Mouse (Mus musculus): ENCODE data around the gene Gpr158.
"Not testable (repeated sequence)": the region's sequence is repeated elsewhere in the genome, so short reads cannot be mapped to it uniquely, and the experiment has no call there.

Gpr158 gene

DNA sequence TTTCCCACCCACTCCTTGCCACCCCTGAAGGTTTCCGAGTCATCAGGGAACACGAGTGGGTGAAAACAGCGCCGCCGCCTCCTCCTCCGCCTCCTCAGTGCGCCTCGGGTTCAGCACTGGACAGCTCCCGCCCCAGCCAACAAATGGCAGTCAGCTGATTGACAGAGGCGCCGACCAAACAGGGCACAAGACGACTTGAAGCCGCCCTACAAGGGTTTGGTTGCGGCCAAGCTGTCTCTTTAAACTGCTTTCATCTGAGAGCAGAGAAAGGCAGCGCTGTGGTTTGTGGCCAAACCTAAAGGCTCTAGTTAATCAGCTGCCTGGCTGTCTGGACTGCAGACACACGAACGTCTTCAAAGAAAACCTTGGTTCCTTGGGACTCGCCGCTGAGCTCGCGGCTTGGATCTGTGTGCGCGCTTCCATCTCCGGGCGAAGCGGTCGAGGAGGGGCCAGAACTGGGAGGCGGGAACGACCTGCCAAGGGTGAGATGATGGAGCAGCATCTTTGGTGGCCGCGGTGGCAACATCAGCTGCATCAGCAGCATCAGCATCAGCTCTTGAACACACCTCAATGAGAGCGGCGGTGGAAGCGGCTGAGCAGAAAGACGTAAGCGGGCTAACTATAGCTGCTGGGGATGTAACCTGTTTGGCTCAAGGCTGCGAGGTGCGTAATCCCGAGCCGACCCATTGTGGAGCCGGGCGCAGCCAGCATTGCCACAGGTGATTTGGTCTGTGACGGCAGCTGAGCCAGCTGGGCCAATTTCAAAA lies at the start of gene Gpr158:
TSS of gene Gpr158 (plus strand) at position 198 of the 767 bp plus-strand sequence.
- peak; percentile 95 to 96 for DNase-seq (ENCODE audit: low spot score in 2 of 2)

DNA sequence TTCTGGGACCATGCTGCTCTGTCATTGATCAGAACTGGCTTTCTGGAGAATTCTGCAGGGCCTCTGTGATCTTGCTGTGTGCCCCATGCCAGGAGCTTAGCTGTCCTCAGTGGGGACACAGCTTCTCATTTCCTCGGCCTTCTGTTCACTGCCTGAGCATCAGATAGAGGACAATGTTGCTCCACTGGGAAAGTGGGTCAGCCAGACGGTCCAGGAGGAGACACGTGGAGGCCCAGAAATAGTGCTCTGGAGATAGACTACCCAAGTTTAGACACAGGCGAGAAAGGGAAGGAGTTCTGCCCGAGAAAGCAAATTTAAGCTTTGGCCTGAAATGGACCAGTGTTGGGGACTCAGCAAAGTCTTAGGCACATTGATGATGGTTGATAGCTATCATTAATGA lies 23.5 kb upstream of the Gpr158 start:
- DNase-seq (ENCODE audit: low spot score in 2 of 2), result peak; percentile 52 to 74

DNA sequence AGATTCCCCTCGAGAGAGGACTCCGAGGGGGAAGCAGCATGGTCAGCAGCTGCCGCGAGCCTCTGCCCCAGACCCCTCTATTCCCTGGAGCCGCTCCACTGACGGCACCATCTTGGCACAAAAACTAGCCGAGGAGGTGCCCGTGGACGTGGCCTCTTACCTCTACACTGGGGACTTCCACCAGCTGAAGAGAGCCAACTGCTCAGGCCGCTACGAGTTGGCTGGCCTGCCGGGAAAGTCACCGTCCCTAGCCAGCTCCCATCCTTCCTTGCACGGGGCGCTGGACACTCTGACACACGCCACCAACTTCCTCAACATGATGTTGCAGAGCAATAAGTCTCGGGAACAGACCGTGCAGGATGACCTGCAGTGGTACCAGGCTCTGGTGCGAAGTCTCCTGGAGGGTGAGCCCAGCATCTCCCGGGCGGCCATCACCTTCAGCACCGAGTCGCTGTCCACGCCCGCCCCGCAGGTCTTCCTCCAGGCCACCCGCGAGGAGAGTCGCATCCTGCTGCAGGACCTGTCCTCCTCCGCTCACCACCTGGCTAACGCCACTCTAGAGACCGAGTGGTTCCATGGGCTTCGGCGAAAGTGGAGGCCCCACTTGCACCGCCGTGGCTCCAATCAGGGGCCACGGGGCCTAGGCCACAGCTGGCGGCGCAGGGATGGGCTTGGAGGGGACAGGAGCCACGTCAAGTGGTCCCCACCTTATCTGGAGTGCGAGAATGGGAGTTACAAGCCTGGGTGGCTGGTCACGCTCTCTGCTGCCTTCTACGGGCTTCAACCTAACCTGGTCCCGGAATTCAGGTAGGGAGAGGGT lies 1.2 kb downstream of the Gpr158 start:
- peak; percentile 33 to 37 for DNase-seq (ENCODE audit: low spot score in 2 of 2)

DNA sequence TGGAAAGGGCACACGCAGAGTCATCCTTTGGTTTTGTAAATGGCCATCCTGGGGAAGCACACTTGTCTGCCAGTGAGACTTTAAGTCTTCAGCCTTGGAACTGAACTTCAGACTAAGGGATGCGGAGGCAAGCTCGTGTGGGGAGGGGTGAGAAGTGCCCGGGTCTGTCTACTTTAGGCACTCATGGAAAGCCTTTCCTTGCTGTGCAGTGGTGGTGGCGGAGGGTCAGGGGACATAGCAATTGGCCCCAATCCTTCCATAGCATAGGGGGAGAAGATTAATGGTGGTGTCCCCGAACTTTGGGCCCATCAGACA lies 1.8 kb downstream of the Gpr158 start:
- DNase-seq (ENCODE audit: low spot score in 2 of 2), result no peak

DNA sequence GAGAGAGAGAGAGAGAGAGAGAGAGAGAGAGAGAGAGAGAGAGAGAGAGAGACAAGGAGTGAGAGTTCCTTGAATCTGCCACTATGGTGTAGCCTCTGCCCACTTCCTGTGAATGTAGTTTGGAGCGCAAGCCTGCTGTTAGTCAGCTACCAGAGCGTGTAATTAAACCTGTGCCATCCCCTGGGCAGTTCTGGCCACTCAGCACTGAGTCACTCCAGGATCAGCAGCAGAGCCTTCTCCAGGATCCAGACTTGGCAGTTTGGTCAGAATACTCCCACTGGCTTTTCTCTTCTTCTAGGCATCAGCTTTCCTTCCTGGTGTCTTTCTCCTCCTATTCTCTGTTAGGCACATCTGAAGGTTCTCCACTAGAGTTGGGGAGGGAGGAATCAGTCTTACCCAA lies 2.2 kb downstream of the Gpr158 start:
- peak; percentile 30 to 45 for DNase-seq (ENCODE audit: low spot score in 2 of 2)

DNA sequence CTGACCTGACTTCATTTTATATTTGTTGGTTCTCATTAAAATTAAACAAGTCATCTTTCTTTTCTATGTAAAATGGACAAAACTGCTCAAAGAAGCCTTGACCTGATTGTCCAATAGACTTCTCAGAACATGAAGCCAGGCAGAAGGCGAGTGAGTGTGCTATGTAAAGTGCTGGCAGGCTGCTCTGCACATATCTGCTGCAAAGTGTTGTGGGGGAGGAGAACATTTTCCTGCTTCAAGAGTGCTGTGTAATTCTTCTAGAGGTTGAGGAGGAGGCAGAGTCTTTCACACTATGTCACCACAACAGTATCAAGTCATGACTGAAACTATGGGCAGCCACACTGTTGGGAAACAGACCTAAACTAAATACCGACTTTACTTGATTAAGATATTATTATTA lies 12.2 kb downstream of the Gpr158 start:
- peak; percentile 35 to 60 for DNase-seq (ENCODE audit: low spot score in 2 of 2)

DNA sequence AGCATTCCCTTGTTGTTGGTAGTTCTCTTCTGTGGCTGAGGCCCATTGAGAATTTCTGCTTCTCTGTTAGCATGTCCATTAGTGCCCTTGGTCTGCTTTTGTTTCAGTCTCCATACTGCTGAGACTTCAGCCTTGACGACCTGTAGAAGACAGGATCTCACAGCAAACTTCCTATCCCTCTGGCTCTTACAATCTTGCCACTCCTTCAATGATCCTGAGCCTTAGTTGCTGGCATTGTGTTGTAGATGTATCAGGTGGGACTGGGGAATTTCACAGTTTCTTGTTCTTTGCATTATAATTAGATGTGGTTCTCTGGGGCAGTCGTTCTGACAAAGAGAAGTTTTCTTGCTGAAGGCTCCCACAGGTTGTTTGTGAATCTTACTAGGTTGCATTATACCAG lies 25.4 kb downstream of the Gpr158 start:
- no peak for DNase-seq (ENCODE audit: low spot score in 2 of 2)

DNA sequence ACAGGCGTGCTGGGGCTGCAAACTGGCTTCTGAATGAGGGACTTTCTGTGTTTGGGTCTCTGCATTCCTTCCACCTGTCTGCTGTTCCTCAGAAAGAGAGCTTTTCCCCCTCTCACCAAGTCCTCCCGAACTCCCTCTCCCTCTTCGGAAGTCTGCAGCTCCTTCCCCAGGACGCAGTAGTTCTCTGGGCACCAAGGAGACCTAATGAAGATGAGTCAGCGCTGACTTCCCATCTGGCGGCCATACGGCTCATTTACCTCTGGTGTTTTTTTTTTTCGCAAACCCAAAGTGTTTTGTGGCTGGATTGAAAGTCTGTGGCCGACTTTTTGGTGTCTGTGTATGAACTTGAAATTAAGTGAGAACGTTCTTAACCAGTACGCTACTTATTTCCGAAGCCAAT lies 30.0 kb downstream of the Gpr158 start:
- peak in 1 of 2 experiments; percentile 23 for DNase-seq (ENCODE audit: low spot score in 2 of 2)

DNA sequence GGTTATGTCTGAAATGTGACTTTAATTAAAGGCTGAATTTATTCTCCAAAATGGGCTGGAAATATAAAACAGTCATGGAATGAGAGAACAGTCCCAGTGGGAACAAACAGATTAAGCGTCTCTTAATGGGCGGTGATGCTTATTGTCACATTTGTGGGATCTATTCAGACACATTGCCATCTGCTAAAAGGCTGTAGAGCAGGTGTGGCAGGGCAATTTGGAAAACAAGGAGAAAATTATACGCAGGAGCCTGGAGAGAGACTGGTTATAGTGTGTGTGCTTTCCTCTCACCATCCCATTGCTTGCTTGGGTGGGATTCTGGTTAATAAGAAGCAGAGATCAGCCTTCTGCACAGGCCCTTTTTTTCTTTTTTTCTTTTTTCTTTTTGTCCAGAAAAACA lies 32.3 kb downstream of the Gpr158 start:
- no peak for DNase-seq (ENCODE audit: low spot score in 2 of 2)

DNA sequence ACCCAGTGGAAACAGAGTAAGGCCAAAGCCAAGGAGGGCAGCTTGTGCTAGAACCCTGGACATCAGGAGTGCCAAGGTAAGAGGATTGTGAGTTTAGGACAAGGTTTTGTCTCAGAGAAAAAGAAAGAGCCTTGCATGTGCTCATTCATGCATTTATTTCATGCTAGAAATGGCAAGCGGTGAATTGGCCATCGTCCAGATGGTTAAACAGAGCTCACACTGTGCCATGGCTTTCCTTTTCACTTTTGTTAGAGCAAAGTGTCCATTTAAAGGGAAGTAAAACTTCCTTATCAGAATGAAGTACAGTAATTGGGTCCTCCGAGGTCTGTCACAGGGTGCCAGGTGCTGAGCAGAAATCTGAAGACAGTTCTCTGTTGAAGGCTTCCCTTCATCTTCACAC lies 38.3 kb downstream of the Gpr158 start:
- DNase-seq (ENCODE audit: low spot score in 2 of 2), result no peak

DNA sequence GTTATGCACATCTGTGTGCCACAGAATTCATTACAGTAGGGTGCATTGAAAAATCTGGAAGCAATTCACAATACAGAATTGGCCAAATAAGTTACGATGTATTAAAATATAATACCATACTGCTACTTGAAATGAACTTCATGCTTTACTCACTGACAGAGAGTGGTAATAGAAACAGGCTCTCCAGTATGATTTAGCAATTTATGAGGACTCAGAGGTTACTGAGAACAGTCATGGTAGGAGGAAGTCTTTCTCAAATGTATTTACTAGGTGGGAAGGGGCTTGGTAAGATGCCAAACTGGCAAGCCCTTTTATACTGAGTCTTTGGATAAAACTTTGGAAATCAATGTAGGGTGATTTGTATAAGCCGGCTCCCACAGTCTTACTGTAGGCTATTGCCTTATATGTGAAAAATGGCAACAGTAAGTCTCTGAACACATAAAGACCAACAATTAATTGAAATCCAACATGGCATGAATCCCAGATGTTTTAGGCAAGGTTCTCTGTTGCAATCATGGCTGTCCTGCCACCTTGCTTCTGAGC lies 40.2 kb downstream of the Gpr158 start:
- DNase-seq (ENCODE audit: low spot score in 2 of 2), result no peak

DNA sequence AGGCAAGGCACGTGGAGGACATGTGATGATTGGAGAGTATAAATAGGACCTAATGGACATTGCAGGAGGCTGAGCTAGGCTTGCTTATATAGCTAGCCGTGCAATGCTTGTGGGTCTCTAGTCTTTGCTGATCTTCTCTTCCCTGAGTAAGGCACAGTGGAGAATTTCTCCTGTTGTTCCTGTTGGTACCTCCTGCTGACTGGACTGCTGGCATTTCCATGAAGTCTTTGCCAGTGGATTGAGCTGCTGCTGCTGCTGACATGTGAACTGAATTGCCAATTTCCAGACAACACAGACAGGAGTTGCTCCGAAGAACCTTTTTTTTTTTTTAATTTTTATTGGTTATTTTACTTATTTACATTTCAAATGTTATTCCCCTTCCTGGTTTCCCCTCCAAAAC lies 41.5 kb downstream of the Gpr158 start:
- DNase-seq (ENCODE audit: low spot score in 2 of 2), result no peak

DNA sequence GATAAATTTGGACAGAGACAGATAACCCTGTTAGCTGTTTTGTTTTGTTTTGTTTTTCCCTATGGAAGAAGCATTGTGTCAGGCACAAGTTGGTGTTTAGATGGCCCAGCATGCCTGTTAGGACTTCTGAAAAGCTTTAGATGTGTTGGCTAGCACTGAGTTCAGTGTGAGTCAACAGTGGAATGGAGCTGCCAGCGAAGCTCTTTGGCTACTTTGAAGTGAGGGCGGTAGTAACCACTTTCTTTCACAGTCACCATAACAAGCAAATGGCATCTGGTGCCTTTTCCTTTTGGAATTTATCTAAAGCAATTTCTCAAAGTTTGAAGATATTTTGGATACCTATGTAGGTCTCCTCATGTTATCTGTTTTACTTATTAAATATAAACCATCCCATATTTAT lies 62.9 kb downstream of the Gpr158 start:
- no peak for DNase-seq (ENCODE audit: low spot score in 2 of 2)

DNA sequence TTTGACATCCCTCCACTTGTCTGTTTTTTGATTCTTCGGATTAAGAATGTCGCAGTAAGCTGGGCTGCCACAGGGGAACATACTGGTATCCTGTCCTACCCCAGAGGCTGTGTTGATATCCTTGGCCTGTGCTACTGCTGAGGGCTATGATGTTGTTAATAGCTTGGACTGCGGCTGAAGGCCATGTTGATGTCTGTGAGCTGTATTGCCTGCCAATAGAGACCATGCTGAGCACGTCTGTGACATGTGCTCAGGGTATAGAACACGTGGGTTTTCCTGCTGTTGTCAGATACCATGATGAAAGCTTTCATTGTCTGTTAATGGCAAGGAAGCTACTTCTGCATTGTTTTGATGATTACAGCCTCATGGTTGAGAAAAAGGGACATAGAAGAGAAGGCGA lies 63.8 kb downstream of the Gpr158 start:
- DNase-seq (ENCODE audit: low spot score in 2 of 2), result no peak

DNA sequence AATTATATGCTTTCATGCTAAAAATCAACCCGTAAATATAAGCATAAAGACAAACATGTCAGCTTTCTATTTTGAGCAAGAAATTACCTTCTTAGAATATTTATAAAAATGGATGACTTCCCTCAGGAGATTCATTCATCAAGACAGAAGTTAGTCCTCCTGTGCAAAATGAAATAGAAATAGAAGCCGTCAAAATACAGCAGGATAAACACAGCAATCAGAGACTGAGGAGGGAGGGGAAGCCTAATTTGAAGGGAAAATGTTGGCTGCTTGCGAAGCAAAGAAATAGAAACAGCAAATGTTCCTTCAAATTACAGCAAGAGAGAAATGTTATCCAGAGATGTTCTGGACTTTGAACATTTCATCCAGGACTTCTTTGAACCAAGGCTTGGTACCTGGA lies 72.3 kb downstream of the Gpr158 start:
- no peak for DNase-seq (ENCODE audit: low spot score in 2 of 2)

DNA sequence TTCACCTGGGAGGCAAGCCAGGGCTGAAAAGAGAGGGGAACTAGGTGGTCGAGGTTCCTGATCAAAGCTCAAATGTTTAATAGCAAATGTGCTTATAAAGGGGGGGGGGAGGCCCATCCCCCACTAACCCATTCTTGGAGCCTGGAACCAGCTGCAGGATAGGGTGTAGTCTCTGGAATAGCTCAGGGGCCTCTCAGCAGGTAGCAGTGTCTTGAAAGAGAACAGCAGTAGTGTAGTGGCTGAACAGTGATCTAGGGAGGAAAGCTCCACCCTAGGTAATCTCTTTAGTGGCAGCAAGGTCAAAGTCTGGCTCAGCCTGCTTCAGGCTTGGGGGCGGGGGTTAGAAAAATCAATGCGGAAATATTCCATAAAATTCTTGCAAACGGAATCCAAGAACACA lies 93.3 kb downstream of the Gpr158 start:
- DNase-seq (ENCODE audit: low spot score in 2 of 2), result not testable (repeated sequence)

DNA sequence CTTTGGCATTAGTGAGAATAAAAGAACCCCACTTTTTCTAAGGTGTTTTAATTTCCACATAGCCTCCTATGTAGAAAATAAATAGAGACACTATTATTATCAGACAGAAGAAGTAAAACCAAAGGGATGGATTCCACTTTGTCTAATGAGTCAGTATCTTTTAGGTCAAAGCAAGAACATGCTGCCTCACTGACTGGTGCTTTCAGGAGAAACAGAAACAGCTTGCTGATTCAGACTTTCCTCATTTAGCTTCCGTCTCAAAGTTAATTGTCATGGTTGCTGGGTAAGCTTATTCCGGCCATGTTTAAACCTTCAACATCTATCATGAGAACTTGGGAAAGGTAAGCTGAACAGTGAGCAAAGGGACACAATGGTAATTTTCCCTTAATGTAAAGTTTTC lies 107.6 kb downstream of the Gpr158 start:
- no peak for DNase-seq (ENCODE audit: low spot score in 2 of 2)

DNA sequence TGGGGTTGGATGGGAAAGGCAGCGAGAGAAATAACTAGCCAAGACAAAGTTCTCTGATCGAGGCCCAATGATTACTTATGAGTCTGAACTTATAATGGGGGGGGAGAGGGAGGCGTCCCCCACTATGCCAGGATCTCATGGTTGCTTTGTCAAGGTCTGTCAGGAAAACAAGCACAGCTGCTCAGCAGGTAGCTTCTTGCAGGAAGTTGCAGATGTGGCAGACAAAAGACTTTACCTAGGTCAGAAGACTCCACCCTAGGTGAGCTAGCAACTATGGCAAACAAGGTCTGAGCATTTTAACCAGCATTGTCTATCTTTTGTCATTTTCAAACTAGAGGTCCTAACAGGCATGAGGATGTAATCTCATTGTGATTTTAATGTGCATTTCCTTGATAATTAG lies 129.5 kb downstream of the Gpr158 start:
- no peak for DNase-seq (ENCODE audit: low spot score in 2 of 2)

DNA sequence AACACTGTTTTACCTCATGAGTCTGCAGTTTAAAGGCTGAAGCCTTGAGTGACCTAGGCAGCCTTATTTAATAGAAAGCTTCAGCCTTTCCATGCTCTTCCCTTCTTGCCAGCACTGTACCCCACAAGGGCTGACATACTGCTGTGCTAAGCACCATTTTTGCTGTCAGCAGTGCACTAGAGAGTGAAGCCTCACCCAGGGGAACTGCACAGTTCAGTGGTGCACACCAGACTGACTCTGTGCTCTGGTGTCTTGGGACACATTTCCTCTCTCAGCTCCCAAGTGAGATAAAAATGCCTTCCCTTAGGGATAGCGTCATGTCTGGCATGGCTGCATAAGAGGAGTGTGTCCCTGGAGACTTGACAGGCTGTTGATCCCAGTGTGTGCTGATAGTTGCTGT lies 130.6 kb downstream of the Gpr158 start:
- DNase-seq (ENCODE audit: low spot score in 2 of 2), result no peak

DNA sequence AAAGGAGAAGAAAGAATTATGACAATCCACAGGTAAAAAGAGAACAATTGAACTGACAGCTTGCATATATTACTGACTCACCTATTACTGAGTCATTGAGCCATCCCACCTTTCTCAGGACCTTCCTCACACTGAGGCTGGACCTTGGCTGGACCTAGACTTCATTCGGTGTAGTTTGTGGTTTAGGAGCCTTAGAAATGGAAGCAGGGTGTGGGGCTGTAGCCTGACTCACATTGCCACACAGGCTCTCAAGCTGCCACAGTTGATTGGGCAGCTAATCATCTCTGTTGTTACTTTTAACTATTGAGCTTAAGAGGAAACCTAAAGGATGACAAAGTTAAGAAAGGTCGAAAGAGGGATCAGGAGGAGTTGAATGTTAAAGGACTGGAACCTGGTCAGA lies 132.1 kb downstream of the Gpr158 start:
- no peak for DNase-seq (ENCODE audit: low spot score in 2 of 2)

DNA sequence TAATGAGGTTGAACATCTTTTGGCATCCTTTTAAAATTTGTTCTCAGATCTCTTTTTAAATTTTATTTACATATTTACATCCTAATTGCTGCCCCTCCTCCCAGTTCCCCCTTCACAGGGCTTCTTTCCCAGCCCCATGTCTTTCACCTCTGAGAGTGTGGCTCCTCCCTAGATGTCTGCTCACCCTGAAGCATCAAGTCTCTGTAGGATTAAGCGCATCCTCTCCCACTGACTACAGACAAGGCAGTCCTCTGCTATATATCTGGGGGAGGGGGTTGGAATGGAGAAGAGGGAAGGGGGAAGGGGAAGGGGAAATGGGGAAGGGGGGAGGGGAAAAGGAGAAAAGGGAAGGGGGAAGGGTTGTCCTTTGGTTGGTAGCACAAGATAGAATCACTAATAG lies 140.1 kb downstream of the Gpr158 start:
- DNase-seq (ENCODE audit: low spot score in 2 of 2), result no peak

DNA sequence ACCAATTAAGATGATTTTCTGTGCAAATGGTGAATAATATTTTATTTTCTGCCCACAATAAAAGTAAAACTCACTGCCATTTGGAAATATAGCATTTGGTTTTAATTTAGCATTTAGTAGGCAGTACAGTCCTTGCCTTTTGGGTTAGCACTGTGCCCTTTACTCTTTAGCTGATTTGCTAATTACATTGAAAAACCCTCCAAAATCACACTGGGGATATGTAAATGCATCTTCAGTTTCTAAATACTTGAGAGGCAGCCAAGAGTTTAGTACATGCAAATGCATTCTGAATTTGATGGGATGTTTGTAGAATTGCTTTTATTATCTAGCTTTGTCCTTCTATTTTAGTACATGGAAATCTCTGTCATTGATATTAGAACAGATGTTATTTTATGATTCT lies 163.4 kb downstream of the Gpr158 start:
- no peak for DNase-seq (ENCODE audit: low spot score in 2 of 2)

DNA sequence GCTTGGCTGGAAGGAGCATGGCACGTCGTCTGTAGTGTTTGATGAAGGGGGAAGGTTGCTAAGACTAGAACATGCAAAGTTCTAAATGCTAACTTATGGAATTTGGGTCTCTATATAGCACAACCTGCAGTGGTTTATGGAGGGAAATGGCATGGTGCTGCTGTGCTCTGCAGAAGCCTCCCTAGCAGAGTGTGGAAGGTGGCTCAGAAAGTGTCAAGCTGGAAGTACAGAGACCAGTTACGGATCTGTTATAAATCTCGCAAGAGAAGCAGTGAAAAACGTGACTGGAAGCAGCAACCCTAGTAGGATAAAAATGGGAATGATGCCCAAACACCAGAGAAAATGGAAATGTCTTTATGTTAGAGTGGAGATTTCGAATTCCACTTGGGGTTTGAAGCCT lies 251.8 kb downstream of the Gpr158 start:
- no peak for DNase-seq (ENCODE audit: low spot score in 2 of 2)

All from right cerebral cortex, postnatal 10 days (tissue).